Mouse (Mus musculus): ENCODE measurements around the gene Irgc1. TPM values are rescaled to one million over a fixed set of nuclear protein-coding genes. Genes with fewer than 3 reads are reported as not detected.
"Not testable (repeated sequence)": the region's sequence is repeated elsewhere in the genome, so short reads cannot be mapped to it uniquely, and the experiment has no call there.

Irgc1 gene
- total RNA-seq, 2 experiments from 2014 or later: not detected

DNA sequence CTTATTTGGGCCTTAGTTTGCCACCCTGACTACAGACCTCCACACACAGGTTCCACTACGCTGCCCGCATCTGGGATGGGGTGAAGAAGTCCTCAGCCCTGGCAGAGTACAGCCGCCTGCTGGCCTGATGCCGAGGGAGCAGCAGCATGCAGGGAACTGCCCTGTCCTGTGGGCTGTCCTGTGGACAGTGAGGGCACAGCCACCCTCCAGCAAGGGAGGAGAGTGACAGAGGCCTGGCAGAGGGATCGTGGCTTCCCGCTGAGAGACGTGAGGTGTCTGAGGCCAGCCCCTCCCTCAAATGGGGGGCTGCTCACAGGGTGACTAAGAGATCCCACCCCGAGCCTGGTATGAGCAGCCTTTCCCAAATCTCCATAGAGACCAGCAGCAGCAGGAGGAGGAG lies 29.8 kb downstream of the Irgc1 start:
- no peak for DNase-seq (ENCODE audit: low spot score in 2 of 2)
- Histone ChIP-seq H3K27ac (no peak overlapping the region), H3K4me3 (no peak overlapping the region)
- TF ChIP-seq CTCF (conservative IDR thresholded peaks at IDR 0.05): no peak

DNA sequence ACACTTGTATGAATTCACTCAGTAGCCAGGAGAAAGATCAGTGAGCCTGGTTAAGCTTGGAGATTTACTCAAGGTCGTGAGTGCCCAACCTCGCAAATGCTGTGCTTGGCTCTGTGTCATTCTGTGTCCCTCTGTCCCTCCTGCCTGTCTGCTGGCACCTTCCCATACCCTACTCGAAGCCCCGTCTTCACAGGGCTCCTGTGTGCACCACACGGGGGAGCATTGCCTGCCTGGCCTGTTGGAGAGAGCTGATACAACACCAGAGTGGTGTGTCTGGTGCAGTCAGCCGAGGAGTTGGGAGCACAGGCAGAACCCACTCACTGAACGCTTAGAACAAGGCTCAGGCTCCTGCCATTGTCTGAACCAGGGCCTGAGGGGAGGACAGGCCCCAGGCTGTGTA lies 30.4 kb downstream of the Irgc1 start:
- no peak overlapping the region for H3K4me3 ChIP-seq
- DNase-seq (ENCODE audit: low spot score in 2 of 2): no peak
- peak; percentile 30; the same call in 1 of the 2 replicates for TF ChIP-seq CTCF (conservative IDR thresholded peaks at IDR 0.05)
- no peak overlapping the region for H3K27ac ChIP-seq

DNA sequence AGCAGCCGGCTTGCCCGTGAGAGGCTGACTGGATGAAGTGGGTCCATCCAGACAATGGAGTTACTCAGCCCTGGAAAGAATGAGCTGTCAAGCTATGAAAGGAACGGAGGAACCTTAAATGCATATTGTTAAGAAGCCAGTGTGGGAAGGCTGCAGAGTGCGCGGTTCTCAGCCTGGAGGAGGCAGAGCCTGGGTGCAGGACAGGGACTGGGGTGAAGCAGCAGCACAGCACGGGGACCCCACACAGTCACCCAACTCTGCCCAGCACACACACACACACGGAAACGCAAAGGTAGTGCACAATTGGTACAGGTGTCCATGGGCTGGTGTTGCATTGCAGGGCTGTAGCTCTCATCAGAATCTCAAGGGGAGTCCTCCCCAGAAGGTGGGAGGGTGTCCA lies 32.5 kb downstream of the Irgc1 start:
- Histone ChIP-seq H3K27ac (no peak overlapping the region), H3K4me3 (no peak overlapping the region)
- no peak for DNase-seq (ENCODE audit: low spot score in 2 of 2)
- TF ChIP-seq CTCF (conservative IDR thresholded peaks at IDR 0.05): no peak

DNA sequence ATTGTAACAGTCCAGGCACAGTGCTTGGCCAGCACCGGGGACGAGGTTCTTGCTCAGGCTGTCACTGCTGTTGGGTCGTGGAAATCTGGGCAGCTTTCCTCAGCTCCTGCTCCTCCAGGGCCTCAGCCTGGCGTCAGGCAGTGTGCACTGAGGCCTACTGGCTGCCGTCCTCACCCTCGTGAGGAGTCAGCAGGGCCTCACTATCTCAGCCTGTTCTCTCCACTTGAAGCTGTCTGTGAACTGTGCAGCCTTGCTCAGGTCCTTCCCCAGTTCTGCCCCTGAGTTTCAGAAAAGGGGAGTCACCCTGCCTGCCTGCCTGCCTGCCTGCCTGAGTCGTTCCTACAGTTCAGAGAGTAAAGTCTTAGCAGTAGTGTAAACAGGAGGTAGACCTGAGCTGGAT lies 36.8 kb downstream of the Irgc1 start:
- TF ChIP-seq CTCF (conservative IDR thresholded peaks at IDR 0.05): no peak
- Histone ChIP-seq H3K4me3 (no peak overlapping the region), H3K27ac (no peak overlapping the region)
- no peak for DNase-seq (ENCODE audit: low spot score in 2 of 2)

DNA sequence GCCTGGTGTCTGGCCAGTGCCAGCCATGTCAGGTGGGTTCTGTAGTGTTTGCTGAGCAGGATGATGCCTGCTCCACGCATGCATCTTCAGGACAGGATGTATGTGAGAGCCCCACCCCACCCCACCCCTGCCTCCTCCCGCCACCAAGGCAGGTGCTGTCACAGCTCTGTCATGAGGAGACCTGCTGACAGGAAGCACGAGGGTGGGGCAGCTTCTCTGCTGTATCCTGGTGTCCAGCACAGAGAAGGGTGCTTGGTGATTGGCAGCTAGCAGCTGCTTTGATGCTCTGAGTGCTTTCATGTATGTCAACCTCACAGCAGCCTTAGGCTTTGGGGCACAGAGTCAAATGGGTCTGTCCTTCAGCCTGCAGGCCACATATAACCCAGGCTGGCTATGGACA lies 38.5 kb downstream of the Irgc1 start:
- Histone ChIP-seq H3K4me3 (no peak overlapping the region), H3K27ac (no peak overlapping the region)
- no peak for TF ChIP-seq CTCF (conservative IDR thresholded peaks at IDR 0.05)
- DNase-seq (ENCODE audit: low spot score in 2 of 2): no peak

DNA sequence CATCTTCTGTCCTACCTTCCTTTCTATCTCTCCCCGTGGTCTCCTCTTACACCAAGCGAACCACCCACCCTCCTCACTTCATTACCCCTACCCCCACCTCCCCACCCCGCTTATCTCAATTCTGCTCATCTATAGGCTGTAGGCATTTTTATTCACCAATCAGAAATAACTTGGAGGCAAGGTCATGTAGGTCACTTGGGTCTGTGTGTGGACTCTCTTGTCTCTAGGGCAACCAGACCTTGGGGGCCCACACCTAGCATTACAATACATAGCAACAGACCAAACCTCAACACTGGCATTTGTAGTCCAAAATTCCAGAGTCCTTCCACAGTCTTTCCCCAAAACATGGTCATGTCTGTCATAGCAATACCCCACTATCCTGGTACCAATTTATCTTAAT lies 41.3 kb downstream of the Irgc1 start:
- DNase-seq (ENCODE audit: low spot score in 2 of 2): no peak
- no peak for TF ChIP-seq CTCF (conservative IDR thresholded peaks at IDR 0.05)
- H3K27ac ChIP-seq: no peak overlapping the region
- H3K4me3 ChIP-seq: no peak overlapping the region

DNA sequence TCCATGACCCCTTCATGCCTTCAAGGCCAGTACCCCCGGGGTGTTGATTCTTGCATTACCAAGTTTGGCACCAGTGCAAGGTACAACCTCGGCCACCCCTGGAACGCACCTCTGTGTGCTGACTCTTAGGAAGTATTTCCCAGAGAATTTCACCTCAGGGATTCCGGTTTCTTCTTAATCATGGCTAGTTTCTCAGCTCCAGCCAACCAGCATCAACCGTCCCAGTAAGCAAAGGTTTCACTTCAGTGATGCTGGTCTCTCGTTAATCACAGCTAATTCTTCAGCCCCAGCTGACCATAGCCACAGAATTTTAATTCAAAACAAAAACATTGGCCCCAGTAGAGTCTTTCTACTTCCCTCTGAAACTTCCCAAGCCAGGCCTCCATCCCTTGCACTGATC lies 42.0 kb downstream of the Irgc1 start:
- DNase-seq (ENCODE audit: low spot score in 2 of 2): no peak
- Histone ChIP-seq H3K27ac (no peak overlapping the region), H3K4me3 (no peak overlapping the region)
- no peak for TF ChIP-seq CTCF (conservative IDR thresholded peaks at IDR 0.05)

DNA sequence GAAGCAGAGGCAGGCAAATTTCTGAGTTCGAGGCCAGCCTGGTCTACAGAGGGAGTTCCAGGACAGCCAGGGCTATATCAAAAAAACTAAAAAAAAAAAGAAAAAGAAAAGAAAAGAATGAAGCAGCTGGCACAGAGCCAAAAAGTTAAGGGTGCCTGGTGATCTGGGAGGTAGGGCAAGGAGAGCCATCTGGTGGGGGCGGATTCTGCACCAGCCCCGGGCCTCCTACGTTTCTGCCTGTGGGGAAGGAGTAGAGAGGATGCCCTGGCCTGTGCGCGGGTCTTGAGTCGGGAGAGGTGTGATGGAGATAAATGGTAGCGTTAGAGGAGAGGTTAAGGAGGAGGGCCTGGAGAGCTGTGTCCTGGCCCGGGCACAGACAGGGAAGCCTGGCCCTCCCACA lies 43.9 kb downstream of the Irgc1 start:
- H3K27ac ChIP-seq: no peak overlapping the region
- TF ChIP-seq CTCF (conservative IDR thresholded peaks at IDR 0.05): no peak
- DNase-seq (ENCODE audit: low spot score in 2 of 2): no peak
- H3K4me3 ChIP-seq: no peak overlapping the region

DNA sequence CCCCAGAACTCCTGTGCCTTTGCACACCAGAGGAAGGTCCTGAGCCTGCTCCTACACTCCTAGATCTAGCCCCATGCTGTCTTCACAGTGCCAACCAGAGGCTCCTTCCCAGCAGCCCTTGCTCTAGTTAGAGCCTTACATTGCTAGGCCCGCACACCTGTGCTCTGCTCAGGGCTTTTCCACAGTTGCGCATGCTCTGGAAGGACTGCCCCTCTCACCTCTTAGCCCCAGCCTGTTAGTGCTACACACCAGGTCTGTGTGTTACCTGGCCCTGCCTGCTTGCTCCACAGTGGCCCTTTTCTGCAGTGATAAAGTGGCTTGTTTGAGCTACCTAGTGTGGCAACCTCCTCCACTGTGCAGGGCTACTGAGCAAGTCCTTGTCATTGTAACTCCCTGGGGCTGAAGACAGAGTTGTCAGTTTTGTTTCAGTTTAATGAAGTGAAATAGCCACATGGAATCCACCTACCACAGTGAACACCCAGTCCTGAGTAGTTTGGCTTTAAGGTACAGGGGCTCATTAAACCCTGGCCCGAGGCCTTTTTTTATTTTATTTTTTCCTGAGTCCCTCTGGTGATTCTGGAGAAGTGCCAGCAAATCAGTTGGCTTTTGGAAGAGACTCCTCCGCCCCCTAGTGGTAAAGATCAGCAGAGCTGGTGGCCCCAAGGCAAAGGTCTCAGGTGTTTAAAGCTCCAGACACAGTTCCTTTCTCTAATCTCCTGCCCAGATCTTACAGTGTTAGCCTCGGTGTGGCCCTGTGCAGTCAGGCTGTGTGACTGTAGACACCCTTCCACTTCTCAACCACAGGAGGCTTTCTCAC lies 45.4 kb downstream of the Irgc1 start:
- TF ChIP-seq CTCF (conservative IDR thresholded peaks at IDR 0.05): peak; percentile 88
- H3K27ac ChIP-seq: no peak overlapping the region
- peak; percentile 46 to 70 for DNase-seq (ENCODE audit: low spot score in 2 of 2)
- H3K4me3 ChIP-seq: no peak overlapping the region

DNA sequence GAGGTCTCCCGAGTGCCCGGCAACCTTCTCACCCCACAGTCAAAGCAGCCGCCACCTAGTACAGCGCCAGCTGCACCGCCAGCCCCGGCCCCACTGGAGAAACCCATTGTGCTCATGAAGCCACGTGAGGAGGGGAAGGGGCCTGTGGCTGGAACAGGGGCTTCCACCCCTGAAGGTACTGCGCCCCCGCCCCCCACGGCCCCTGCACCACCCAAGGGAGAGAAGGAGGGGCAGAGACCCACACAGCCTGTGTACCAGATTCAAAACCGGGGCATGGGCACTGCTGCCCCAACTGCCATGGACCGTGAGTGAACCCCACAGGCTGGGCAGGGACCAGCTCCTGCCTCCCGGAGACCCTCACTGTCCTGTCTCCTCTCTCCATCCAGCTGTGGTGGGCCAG lies 46.4 kb downstream of the Irgc1 start:
- H3K27ac ChIP-seq: no peak overlapping the region
- TF ChIP-seq CTCF (conservative IDR thresholded peaks at IDR 0.05): no peak

DNA sequence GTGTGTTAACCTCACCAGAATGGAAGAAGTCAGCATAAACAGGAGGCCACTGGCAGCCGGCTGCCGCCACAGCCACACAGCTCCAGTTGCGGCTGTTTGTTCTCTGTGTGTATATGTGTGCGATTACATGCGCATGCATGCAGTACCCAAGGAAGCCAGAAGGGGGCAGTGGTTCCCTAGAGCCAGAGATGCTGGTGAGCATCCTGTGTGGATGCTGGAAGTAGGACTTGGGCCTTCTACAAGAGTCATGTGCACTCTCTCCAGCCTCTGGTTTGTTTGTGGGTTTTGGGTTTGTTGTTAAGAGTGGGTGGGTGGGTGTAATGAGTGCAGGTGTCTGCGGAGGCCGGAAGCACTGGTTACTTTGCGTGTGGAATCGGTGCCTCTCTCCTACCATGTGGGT lies 49.2 kb downstream of the Irgc1 start:
- TF ChIP-seq CTCF (conservative IDR thresholded peaks at IDR 0.05): peak; percentile 67
- Histone ChIP-seq H3K27ac (no peak overlapping the region), H3K4me3 (no peak overlapping the region)
- no peak for DNase-seq (ENCODE audit: low spot score in 2 of 2)

More for the DNA sequence above, 46.4 kb downstream of the Irgc1 start:
- no peak overlapping the region for H3K4me3 ChIP-seq
- no peak for DNase-seq (ENCODE audit: low spot score in 2 of 2)

DNA sequence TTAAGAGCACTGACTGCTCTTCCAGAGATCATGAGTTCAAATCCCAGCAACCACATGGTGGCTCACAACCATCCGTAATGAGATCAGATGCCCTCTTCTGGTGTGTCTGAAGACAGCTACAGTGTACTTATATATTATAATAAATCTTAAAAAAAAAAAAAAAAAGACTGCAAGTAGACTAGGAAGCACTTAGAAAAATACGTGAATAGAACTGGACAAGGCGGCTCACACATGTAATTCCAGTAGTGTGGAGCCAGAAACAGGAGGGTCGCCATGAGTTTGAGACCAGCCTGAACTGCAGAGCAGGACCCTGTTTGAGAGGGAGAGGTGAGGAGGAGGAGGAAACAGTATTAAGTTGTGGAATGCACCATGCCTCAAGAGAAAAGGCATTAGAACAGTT lies 51.6 kb downstream of the Irgc1 start:
- H3K4me3 ChIP-seq: peak overlapping the region; percentile 87; the same call in 1 of the 2 replicates
- H3K27ac ChIP-seq; DNase-seq (ENCODE audit: low spot score in 2 of 2): not testable (repeated sequence)
- TF ChIP-seq CTCF (conservative IDR thresholded peaks at IDR 0.05): peak; percentile 19; the same call in 1 of the 2 replicates

DNA sequence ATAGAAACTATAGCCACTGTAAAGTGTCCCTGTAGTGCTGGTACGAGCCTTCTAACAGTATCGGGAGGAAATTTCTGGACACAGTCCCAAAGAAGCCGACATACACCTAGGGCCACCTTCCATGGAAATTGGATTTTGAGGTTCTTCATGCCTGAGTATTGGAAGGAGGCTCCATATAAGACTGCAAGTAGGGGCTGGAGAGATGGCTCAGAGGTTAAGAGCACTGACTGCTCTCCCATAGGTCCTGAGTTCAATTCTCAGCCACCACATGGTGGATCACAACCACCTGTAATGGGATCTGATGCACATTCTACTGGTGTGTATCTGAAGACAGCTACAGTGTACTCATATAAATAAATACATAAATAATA lies 52.0 kb downstream of the Irgc1 start:
- DNase-seq (ENCODE audit: low spot score in 2 of 2): no peak
- H3K4me3 ChIP-seq: peak overlapping the region; percentile 87
- H3K27ac ChIP-seq: peak overlapping the region; percentile 99
- TF ChIP-seq CTCF (conservative IDR thresholded peaks at IDR 0.05): no peak

All from layer of hippocampus, adult 2 months (tissue).